Mouse (Mus musculus): ENCODE measurements around the gene Abcb1a.

The Abcb1a gene

GRCm38 (mm10) chr5:8659911-8660737 lies at the start of gene Abcb1a:
TSS of gene Abcb1a (plus strand) at chr5:8660077.
- no peak for DNase-seq (ENCODE audit: low read depth, low spot score)

GRCm38 (mm10) chr5:8622071-8622595 lies 37.7 kb upstream of the Abcb1a start:
- DNase-seq (ENCODE audit: low read depth, low spot score) = no peak

- no peak for DNase-seq (ENCODE audit: low read depth, low spot score)
Measured at GRCm38 (mm10) chr5:8622596-8623231, 37.2 kb upstream of the Abcb1a start, which contains the start of gene Rundc3b. TSS of gene Rundc3b (minus strand) at chr5:8622952.

- DNase-seq (ENCODE audit: low read depth, low spot score) = no peak
Measured at GRCm38 (mm10) chr5:8632901-8633300, 27.0 kb upstream of the Abcb1a start.

GRCm38 (mm10) chr5:8634489-8634975 lies 25.3 kb upstream of the Abcb1a start:
- DNase-seq (ENCODE audit: low read depth, low spot score) = no peak

GRCm38 (mm10) chr5:8648300-8648699 lies 11.6 kb upstream of the Abcb1a start:
- no peak for DNase-seq (ENCODE audit: low read depth, low spot score)

- no peak for DNase-seq (ENCODE audit: low read depth, low spot score)
Measured at GRCm38 (mm10) chr5:8648774-8649173, 11.1 kb upstream of the Abcb1a start.

- no peak for DNase-seq (ENCODE audit: low read depth, low spot score)
Measured at GRCm38 (mm10) chr5:8652085-8652484, 7.8 kb upstream of the Abcb1a start.

GRCm38 (mm10) chr5:8660738-8661151 lies 868 bp downstream of the Abcb1a start:
- DNase-seq (ENCODE audit: low read depth, low spot score) = no peak

GRCm38 (mm10) chr5:8664678-8665077 lies 4.8 kb downstream of the Abcb1a start:
- DNase-seq (ENCODE audit: low read depth, low spot score) = no peak

GRCm38 (mm10) chr5:8667758-8668474 lies 8.0 kb downstream of the Abcb1a start:
- no peak for DNase-seq (ENCODE audit: low read depth, low spot score)

GRCm38 (mm10) chr5:8669606-8670005 lies 9.7 kb downstream of the Abcb1a start:
- no peak for DNase-seq (ENCODE audit: low read depth, low spot score)

- no peak for DNase-seq (ENCODE audit: low read depth, low spot score)
Measured at GRCm38 (mm10) chr5:8675262-8675951, 15.5 kb downstream of the Abcb1a start.

- DNase-seq (ENCODE audit: low read depth, low spot score) = no peak
Measured at GRCm38 (mm10) chr5:8675952-8676262, 16.0 kb downstream of the Abcb1a start.

- no peak for DNase-seq (ENCODE audit: low read depth, low spot score)
Measured at GRCm38 (mm10) chr5:8681166-8681565, 21.3 kb downstream of the Abcb1a start.

GRCm38 (mm10) chr5:8683686-8684085 lies 23.8 kb downstream of the Abcb1a start:
- DNase-seq (ENCODE audit: low read depth, low spot score) = no peak

- no peak for DNase-seq (ENCODE audit: low read depth, low spot score)
Measured at GRCm38 (mm10) chr5:8686071-8686470, 26.2 kb downstream of the Abcb1a start.

- no peak for DNase-seq (ENCODE audit: low read depth, low spot score)
Measured at GRCm38 (mm10) chr5:8687550-8687949, 27.7 kb downstream of the Abcb1a start.

- no peak for DNase-seq (ENCODE audit: low read depth, low spot score)
Measured at GRCm38 (mm10) chr5:8716061-8716460, 56.2 kb downstream of the Abcb1a start.

GRCm38 (mm10) chr5:8719556-8719955 lies 59.7 kb downstream of the Abcb1a start:
- no peak for DNase-seq (ENCODE audit: low read depth, low spot score)

- no peak for DNase-seq (ENCODE audit: low read depth, low spot score)
Measured at GRCm38 (mm10) chr5:8722224-8722623, 62.3 kb downstream of the Abcb1a start.
